Mouse (Mus musculus) limb, embryonic 13.5 days (tissue): ENCODE data around the gene 1190002N15Rik. TPM values are rescaled to one million over a fixed set of nuclear protein-coding genes. Genes with fewer than 3 reads are reported as not detected.
A peak's percentile ranks its signal among the peaks of the same experiment; 100 is the strongest.

Experiments used
- ATAC-seq: fragments of 200-750 bp; cut with Nextera tagmentation; 2 replicates; pipeline ENCODE4 v1.8.0; 2017; ENCODE audit warnings: low read depth, moderate number of reproducible peaks, moderate TSS enrichment; ENCODE audit not compliant: low FRiP score
- H3K27ac ChIP-seq: fragments of 300-500 bp; sonication (generic); 2 replicates; pipeline ENCODE4 v1.5.1; 2015; ENCODE audit warnings: inconsistent platforms, mild to moderate bottlenecking, moderate library complexity
- H3K27me3 ChIP-seq: fragments of 300-500 bp; sonication (generic); 2 replicates; pipeline ENCODE4 v1.6.1; 2015; ENCODE audit warnings: mild to moderate bottlenecking, inconsistent platforms
- H3K36me3 ChIP-seq: fragments of 300-500 bp; sonication (generic); 2 replicates; pipeline ENCODE4 v1.6.1; 2015; ENCODE audit warnings: inconsistent platforms, mild to moderate bottlenecking, moderate library complexity
- H3K4me1 ChIP-seq: fragments of 300-500 bp; sonication (generic); 2 replicates; pipeline ENCODE4 v1.6.1; 2015; ENCODE audit warnings: inconsistent platforms
- H3K4me2 ChIP-seq: fragments of 300-500 bp; sonication (generic); replicated peaks from 2 replicates; pipeline ENCODE4 v1.6.1; 2015; ENCODE audit warnings: inconsistent platforms, mild to moderate bottlenecking, moderate library complexity
- H3K4me3 ChIP-seq: fragments of 300-500 bp; sonication (generic); 2 replicates; pipeline ENCODE4 v1.5.1; 2015; ENCODE audit warnings: moderate library complexity, mild to moderate bottlenecking, inconsistent platforms
- H3K9ac ChIP-seq: fragments of 300-500 bp; sonication (generic); 2 replicates; pipeline ENCODE4 v1.6.1; 2015; ENCODE audit warnings: mild to moderate bottlenecking, inconsistent platforms
- H3K9me3 ChIP-seq: fragments of 300-500 bp; sonication (generic); 2 replicates; pipeline ENCODE4 v1.6.1; 2016; ENCODE audit warnings: inconsistent platforms
- WGBS: fragments of 180-500 bp; shearing (Covaris S2); methylation state at CpG from one replicate; pipeline ENCODE4 v1.1.7; 2015; 5-methylcytosine and 5-hydroxymethylcytosine counted together
- polyA plus RNA-seq: library from polyadenylated mRNA; unstranded; fragments of >200 nt; fragmentation: Nextera tagmentation; extraction: Ambion mirVana; gene quantifications from 2 replicates; pipeline ENCODE4 v1.2.1, GENCODE M21; 2015

The 1190002N15Rik gene
- polyA plus RNA-seq, 1 experiment from 2014 or later: 16.2 TPM

- peaks cover 9% of the 10 kb centered on the region; the same call in 1 of the 2 replicates for H3K36me3 ChIP-seq
- H3K27ac ChIP-seq: no peak overlapping the region
- H3K9ac ChIP-seq: no peak overlapping the region
- H3K4me3 ChIP-seq: no peak overlapping the region
- WGBS: 92% methylated on average over 8 of the region's 8 CpGs
- no peaks in the 10 kb centered on the region for H3K4me1 ChIP-seq
- no peaks in the 10 kb centered on the region for H3K9me3 ChIP-seq
- H3K27me3 ChIP-seq: no peaks in the 10 kb centered on the region
- no peak for ATAC-seq
- no peak overlapping the region for H3K4me2 ChIP-seq
Observed at GRCm38 (mm10) chr9:94512246-94512645, 25.6 kb downstream of the 1190002N15Rik start.

DNA sequence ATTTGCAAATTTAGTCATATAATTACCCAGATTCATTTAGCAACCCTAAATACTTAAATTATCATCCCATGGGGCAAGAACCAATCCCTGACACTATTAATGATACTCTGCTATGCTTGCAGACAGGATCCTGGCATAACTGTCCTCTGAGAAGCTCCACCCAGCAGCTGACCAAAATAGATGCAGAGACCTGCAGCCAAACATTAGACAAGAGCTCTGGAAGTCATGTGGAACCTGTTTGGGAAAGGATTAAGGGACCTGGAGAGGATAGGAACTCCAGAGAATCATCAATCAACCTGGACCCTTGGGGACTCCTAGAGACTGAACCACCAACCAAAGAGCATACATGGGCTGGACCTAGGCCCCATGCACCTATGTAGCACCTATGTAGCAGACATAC lies 26.7 kb downstream of the 1190002N15Rik start:
- Histone ChIP-seq H3K9me3 (no peaks in the 10 kb centered on the region), H3K27me3 (no peaks in the 10 kb centered on the region), H3K4me2 (no peak overlapping the region), H3K4me3 (no peak overlapping the region), H3K36me3 (no peaks in the 10 kb centered on the region), H3K4me1 (no peaks in the 10 kb centered on the region), H3K27ac (no peak overlapping the region), H3K9ac (no peak overlapping the region)
- no peak for ATAC-seq

DNA sequence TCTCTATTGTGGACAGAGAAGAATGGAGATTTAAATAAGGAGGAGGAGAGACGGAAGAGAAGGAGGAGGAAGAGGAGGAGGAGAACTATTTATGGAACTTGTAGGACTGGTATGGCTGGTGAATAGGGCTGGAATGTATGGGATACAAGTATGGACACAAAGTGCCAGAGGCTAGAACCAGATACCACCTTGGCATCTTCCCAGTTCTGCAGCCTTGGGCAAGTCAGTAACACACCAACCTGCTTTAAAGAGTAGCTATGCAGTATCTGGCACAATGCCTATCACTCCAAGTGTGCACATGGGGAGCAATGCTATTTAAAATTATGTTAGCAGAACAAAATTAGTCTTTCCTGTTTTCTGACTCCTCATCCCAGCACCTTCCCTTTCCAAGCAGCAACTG lies 30.9 kb downstream of the 1190002N15Rik start:
- Histone ChIP-seq H3K36me3 (no peaks in the 10 kb centered on the region), H3K27me3 (no peaks in the 10 kb centered on the region), H3K4me3 (no peak overlapping the region), H3K9ac (no peak overlapping the region), H3K9me3 (no peaks in the 10 kb centered on the region), H3K27ac (no peak overlapping the region), H3K4me2 (no peak overlapping the region), H3K4me1 (no peaks in the 10 kb centered on the region)
- ATAC-seq: no peak
- WGBS: 71% methylated on average over 1 of the region's 1 CpGs

GRCm38 (mm10) chr9:94491467-94491866 lies 46.4 kb downstream of the 1190002N15Rik start:
- WGBS: 63% methylated on average over 9 of the region's 9 CpGs
- H3K9me3 ChIP-seq: no peaks in the 10 kb centered on the region
- H3K36me3 ChIP-seq: no peaks in the 10 kb centered on the region

DNA sequence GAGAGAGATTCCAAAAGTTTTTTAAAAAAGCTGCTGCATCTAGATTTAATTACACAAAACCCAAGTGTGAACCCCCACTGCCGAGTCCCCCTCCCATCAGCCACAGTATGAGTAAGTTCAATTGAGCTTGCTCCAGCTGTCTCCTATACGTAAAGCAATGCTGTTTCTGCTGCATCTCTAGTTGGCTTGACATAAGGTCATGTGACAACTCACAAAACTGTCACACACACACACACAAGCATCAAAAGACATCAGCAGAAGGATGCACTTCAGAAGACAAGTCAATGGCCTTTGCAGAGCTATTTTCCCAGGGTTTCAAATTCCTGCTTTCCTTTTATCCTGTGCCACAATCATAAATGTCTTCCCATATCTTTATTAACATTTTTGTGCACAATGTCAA lies 49.9 kb downstream of the 1190002N15Rik start:
- H3K27ac ChIP-seq: no peak overlapping the region
- no peaks in the 10 kb centered on the region for H3K9me3 ChIP-seq
- H3K27me3 ChIP-seq: no peaks in the 10 kb centered on the region
- H3K4me3 ChIP-seq: no peak overlapping the region
- H3K4me2 ChIP-seq: no peak overlapping the region
- H3K4me1 ChIP-seq: peaks cover 8% of the 10 kb centered on the region; the same call in 1 of the 2 replicates
- H3K9ac ChIP-seq: no peak overlapping the region
- ATAC-seq: no peak
- WGBS: 68% methylated on average over 2 of the region's 2 CpGs
- no peaks in the 10 kb centered on the region for H3K36me3 ChIP-seq

More at GRCm38 (mm10) chr9:94491467-94491866, 46.4 kb downstream of the 1190002N15Rik start:
- H3K4me2 ChIP-seq: no peak overlapping the region
- no peak for ATAC-seq
- H3K4me3 ChIP-seq: no peak overlapping the region
- H3K27me3 ChIP-seq: no peaks in the 10 kb centered on the region
- no peak overlapping the region for H3K9ac ChIP-seq
- no peak overlapping the region for H3K27ac ChIP-seq
- peaks cover 4% of the 10 kb centered on the region; the same call in 1 of the 2 replicates for H3K4me1 ChIP-seq

DNA sequence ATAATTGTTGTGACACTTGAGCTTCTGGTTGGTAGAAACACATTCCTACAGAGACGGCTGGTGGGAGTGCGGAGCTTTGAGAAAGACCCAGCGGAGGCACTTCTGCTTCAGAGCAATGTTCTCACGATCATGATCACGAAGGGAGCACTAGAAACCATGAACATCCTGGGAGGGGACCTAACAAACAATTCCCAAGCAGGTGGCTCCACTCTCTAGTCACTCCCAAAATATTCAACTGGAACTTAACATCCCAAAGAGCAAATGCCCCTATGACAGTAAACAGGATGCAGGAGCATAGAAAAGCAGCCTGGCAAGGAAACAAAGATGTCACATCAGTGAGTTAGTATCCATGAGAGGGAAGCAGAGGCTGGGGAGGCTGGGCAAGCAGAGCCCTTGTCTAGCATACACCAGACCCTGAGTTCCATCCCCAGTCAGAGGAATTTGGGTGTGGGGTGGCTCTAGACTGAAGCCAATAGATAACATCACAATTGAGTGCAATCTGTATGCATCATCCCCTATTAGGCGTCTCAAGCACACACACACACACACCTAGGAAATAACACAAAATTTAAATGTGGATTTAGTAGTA lies 54.5 kb downstream of the 1190002N15Rik start:
- Histone ChIP-seq H3K4me1 (peaks cover 31% of the 10 kb centered on the region), H3K4me2 (no peak overlapping the region), H3K9ac (no peak overlapping the region), H3K4me3 (no peak overlapping the region), H3K27ac (peak overlapping the region; percentile 3; the same call in 1 of the 2 replicates), H3K9me3 (no peaks in the 10 kb centered on the region), H3K36me3 (no peaks in the 10 kb centered on the region), H3K27me3 (no peaks in the 10 kb centered on the region)
- ATAC-seq: no peak
- 66% methylated on average over 6 of the region's 6 CpGs for WGBS

- no peaks in the 10 kb centered on the region for H3K36me3 ChIP-seq
- no peak overlapping the region for H3K4me3 ChIP-seq
- WGBS: 54% methylated on average over 10 of the region's 10 CpGs
- H3K27me3 ChIP-seq: no peaks in the 10 kb centered on the region
- peaks cover 31% of the 10 kb centered on the region for H3K4me1 ChIP-seq
- no peak overlapping the region for H3K9ac ChIP-seq
- H3K4me2 ChIP-seq: 0 out of 2 replicates have a peak overlapping the region, but pooled peaks have one; percentile 7
- peak overlapping the region; percentile 39; the same call in 1 of the 2 replicates for H3K27ac ChIP-seq
- peak; percentile 89 for ATAC-seq
- H3K9me3 ChIP-seq: no peaks in the 10 kb centered on the region
Observed at GRCm38 (mm10) chr9:94482215-94482975, 55.5 kb downstream of the 1190002N15Rik start.

- no peak overlapping the region for H3K9ac ChIP-seq
- no peak for ATAC-seq
- H3K4me1 ChIP-seq: peaks cover 31% of the 10 kb centered on the region
- H3K27me3 ChIP-seq: no peaks in the 10 kb centered on the region
- 82% methylated on average over 16 of the region's 16 CpGs for WGBS
- no peaks in the 10 kb centered on the region for H3K9me3 ChIP-seq
- H3K36me3 ChIP-seq: no peaks in the 10 kb centered on the region
- H3K4me3 ChIP-seq: no peak overlapping the region
- H3K4me2 ChIP-seq: no peak overlapping the region
- no peak overlapping the region for H3K27ac ChIP-seq
Observed at GRCm38 (mm10) chr9:94481057-94481456, 56.8 kb downstream of the 1190002N15Rik start.

DNA sequence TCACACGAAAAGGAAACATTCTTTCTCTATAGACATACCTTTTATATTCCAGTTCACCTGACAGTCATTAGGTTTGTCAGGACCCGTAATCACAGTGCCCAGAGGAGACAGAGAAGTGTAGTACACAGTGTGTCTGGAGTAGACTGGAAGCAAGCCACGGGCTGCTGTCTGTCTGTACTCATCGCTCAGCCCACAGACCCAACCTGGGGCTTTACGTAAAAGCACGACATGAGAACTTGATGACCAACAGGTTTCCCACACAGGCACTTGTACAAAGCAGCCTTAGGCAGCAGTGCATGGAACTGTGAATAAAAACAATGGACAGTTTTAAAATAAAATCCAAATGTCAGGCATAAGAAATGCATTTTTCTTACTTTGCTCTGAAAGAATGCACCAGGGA lies 58.5 kb downstream of the 1190002N15Rik start:
- WGBS: 50% methylated on average over 6 of the region's 6 CpGs
- H3K4me1 ChIP-seq: peaks cover 31% of the 10 kb centered on the region
- ATAC-seq: 0 out of 2 replicates have a peak, but pooled peaks have one; percentile 51
- no peak overlapping the region for H3K4me2 ChIP-seq
- H3K27me3 ChIP-seq: no peaks in the 10 kb centered on the region
- no peaks in the 10 kb centered on the region for H3K36me3 ChIP-seq
- H3K9me3 ChIP-seq: no peaks in the 10 kb centered on the region
- no peak overlapping the region for H3K9ac ChIP-seq
- no peak overlapping the region for H3K4me3 ChIP-seq
- peak overlapping the region; percentile 28; the same call in 1 of the 2 replicates for H3K27ac ChIP-seq

GRCm38 (mm10) chr9:94478954-94479353 lies 58.9 kb downstream of the 1190002N15Rik start:
- H3K9me3 ChIP-seq: no peaks in the 10 kb centered on the region
- no peaks in the 10 kb centered on the region for H3K27me3 ChIP-seq
- peak overlapping the region; percentile 28; the same call in 1 of the 2 replicates for H3K27ac ChIP-seq
- H3K4me2 ChIP-seq: no peak overlapping the region
- no peak for ATAC-seq
- H3K36me3 ChIP-seq: no peaks in the 10 kb centered on the region
- H3K4me1 ChIP-seq: peaks cover 31% of the 10 kb centered on the region
- 69% methylated on average over 6 of the region's 6 CpGs for WGBS
- H3K4me3 ChIP-seq: no peak overlapping the region
- H3K9ac ChIP-seq: no peak overlapping the region

DNA sequence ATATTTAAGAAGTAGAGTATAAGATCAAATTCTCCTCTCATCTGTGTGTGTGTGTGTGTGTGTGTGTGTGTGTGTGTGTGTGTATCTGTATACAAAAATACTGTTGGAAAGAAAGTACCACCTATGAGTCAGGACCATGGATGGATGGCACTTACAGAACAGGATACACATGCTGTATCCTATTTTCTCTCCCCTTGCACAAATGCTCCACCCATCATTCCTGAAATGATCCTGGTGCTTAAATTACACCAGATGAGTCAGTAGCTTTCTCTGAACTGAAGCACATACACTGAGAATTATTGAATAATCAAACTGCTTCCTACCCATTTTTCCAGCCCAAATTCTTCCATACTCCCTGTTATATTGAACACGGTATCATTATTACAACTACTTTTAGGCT lies 61.9 kb downstream of the 1190002N15Rik start:
- H3K4me3 ChIP-seq: no peak overlapping the region

GRCm38 (mm10) chr9:94473898-94474297 lies 64.0 kb downstream of the 1190002N15Rik start:
- Histone ChIP-seq H3K27me3 (no peaks in the 10 kb centered on the region), H3K9me3 (no peaks in the 10 kb centered on the region), H3K4me1 (peaks cover 11% of the 10 kb centered on the region), H3K27ac (no peak overlapping the region), H3K4me2 (no peak overlapping the region), H3K36me3 (no peaks in the 10 kb centered on the region), H3K9ac (no peak overlapping the region), H3K4me3 (no peak overlapping the region)
- ATAC-seq: no peak
- 48% methylated on average over 7 of the region's 7 CpGs for WGBS

More for the DNA sequence above, 61.9 kb downstream of the 1190002N15Rik start:
- H3K4me2 ChIP-seq: no peak overlapping the region
- H3K27me3 ChIP-seq: no peaks in the 10 kb centered on the region
- no peak for ATAC-seq
- no peaks in the 10 kb centered on the region for H3K36me3 ChIP-seq
- no peak overlapping the region for H3K27ac ChIP-seq
- 100% methylated on average over 1 of the region's 1 CpGs for WGBS
- no peak overlapping the region for H3K9ac ChIP-seq
- peaks cover 23% of the 10 kb centered on the region for H3K4me1 ChIP-seq
- no peaks in the 10 kb centered on the region for H3K9me3 ChIP-seq
